In genomic region chr12:117132095-117132494, GRCm38 (mm10) we compare ENCODE assay signal across 8 mouse cellular contexts.
A peak's percentile ranks its signal among the peaks of the same experiment; 100 is the strongest.
DNase-seq lines count a peak whose midpoint lies in the region; ATAC-seq and TF ChIP-seq lines count a peak whose summit lies in the region.

No protein-coding gene starts in this region.

- peaks cover 32% of the 10 kb centered on the region for H3K4me1 ChIP-seq in olfactory bulb, adult 2 months (ENCODE audit: control insufficient read depth, insufficient read depth, low read length)

- DNase-seq in gastrocnemius, postnatal 14 days = peak; percentile 15
- DNase-seq in gastrocnemius, postnatal 4 days (ENCODE audit: low spot score in 2 of 2) = no peak
- peak; percentile 8 for DNase-seq in urinary bladder, postnatal 25 days (ENCODE audit: low spot score)
- DNase-seq in urinary bladder, postnatal 14 days (ENCODE audit: low spot score) = no peak
- peak; percentile 12 for DNase-seq in induced T-regulatory cell, adult 2 months (ENCODE audit: low read depth)
- no peak for DNase-seq in left cerebral cortex, adult 9 months (ENCODE audit: low spot score in 2 of 2)

- H3K27ac ChIP-seq in olfactory bulb, adult 2 months (ENCODE audit: insufficient read depth, low read depth, low read length) = no peak overlapping the region

- 37% methylated on average over 2 of the region's 2 CpGs for WGBS in olfactory bulb, adult 2 months

- no peak overlapping the region for H3K4me3 ChIP-seq in olfactory bulb, adult 2 months (ENCODE audit: insufficient read depth, low read depth, low read length)

- no peak for TF ChIP-seq POLR2A in olfactory bulb, adult 2 months (IDR thresholded peaks at IDR 0.05; ENCODE audit: insufficient read depth, low read depth, low read length)

- peak; percentile 30; the same call in 1 of the 2 replicates for TF ChIP-seq CTCF in olfactory bulb, adult 2 months (IDR thresholded peaks at IDR 0.05; ENCODE audit: insufficient read depth, low read depth, low read length)

- intact Hi-C loops in gastrocnemius, postnatal 14 days (cut with DNase I; ENCODE audit: low total_unique reads) = no loop called here

- ATAC-seq in inflammation-experienced regulatory T-cells, adult 6 months = no peak

Comparison
In these comparisons a context has a peak if more than half of its experiments do, and no peak if none do; other contexts are left out.
1. DNase-seq: peak in gastrocnemius, postnatal 14 days (single experiment), urinary bladder, postnatal 25 days (single experiment) and induced T-regulatory cell, adult 2 months (single experiment); none in gastrocnemius, postnatal 4 days (0 of 2), urinary bladder, postnatal 14 days (single experiment) and left cerebral cortex, adult 9 months (0 of 2).